Mouse (Mus musculus): ENCODE measurements around the gene LTO1.

DNA sequence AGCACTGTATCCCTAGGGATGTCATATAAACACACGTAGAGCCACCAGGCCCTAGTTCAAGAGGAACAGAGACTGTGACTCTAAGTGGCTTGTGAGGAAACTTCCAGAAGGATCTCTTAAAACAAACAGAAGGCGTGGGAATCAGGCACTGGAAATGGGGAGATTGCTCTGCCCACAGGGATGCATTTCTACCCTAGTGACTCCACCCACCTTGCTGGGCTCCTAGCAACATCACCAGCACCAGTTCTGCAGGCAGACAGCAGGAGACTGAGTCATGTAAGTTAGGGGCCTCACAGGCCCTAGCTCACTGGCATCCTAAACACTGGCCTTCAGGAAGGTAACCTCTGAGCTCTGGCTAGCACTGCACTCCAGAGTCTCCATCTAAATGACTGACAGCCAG lies 23.0 kb upstream of the LTO1 start:
- TF ChIP-seq CTCF (IDR thresholded peaks at IDR 0.05; ENCODE audit: low read depth, low read length): no peak
- no peak for TF ChIP-seq POLR2A (IDR thresholded peaks at IDR 0.05; ENCODE audit: insufficient read depth, low read length)
